Mouse (Mus musculus): ENCODE measurements around the gene Ltbp2. TPM values are rescaled to one million over a fixed set of nuclear protein-coding genes. Genes with fewer than 3 reads are reported as not detected.
A peak's percentile ranks its signal among the peaks of the same experiment; 100 is the strongest.

Ltbp2 gene
- total and polyA plus RNA-seq, 2 experiments from 2014 or later = 1.1 to 8.1 TPM

DNA sequence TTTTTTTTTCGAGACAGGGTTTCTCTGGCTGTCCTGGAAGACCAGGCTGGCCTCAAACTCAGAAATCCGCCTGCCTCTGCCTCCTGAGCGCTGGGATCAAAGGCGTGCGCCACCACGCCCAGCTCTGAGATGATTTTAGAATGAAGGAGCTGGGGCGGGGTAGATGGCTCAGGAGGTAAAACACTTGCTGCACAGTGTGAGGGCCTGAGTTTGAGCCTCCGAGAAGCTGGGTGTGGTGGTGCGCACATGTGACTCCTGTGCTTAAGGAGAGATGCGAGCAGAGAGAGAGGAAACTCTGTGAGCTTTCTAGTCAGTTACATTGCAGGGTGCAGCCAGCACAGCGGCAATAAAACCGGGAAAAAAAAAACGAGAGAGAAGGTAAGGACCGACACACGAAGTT is 110.8 kb downstream of the Ltbp2 start:
- Histone ChIP-seq H3K4me3 (ENCODE audit: low read depth, low read length) (no peak overlapping the region), H3K27me3 (ENCODE audit: control insufficient read depth, insufficient read depth, low read length) (no peaks in the 10 kb centered on the region), H3K9me3 (replicated peaks; ENCODE audit: control insufficient read depth, low read length) (no peaks in the 10 kb centered on the region), H3K4me1 (ENCODE audit: control insufficient read depth, insufficient read depth) (peaks cover 12% of the 10 kb centered on the region; the same call in 1 of the 2 replicates), H3K4me2 (ENCODE audit: low read depth, low read length) (no peak overlapping the region), H3K36me3 (replicated peaks; ENCODE audit: control insufficient read depth, insufficient read depth, low read length) (peaks cover 34% of the 10 kb centered on the region), H3K27ac (ENCODE audit: low read depth) (no peak overlapping the region), H3K9ac (replicated peaks; ENCODE audit: low read depth, low read length) (no peak overlapping the region)
- DNase-seq (ENCODE audit: low spot score) (no peak), ATAC-seq (ENCODE audit: insufficient read depth, low read depth) (no peak)
- 90% methylated on average over 15 of the region's 15 CpGs for WGBS
- no peak for TF ChIP-seq CTCF (IDR thresholded peaks at IDR 0.05; ENCODE audit: low read depth)
- TF ChIP-seq EP300 (IDR thresholded peaks at IDR 0.05; ENCODE audit: low read depth) = no peak

DNA sequence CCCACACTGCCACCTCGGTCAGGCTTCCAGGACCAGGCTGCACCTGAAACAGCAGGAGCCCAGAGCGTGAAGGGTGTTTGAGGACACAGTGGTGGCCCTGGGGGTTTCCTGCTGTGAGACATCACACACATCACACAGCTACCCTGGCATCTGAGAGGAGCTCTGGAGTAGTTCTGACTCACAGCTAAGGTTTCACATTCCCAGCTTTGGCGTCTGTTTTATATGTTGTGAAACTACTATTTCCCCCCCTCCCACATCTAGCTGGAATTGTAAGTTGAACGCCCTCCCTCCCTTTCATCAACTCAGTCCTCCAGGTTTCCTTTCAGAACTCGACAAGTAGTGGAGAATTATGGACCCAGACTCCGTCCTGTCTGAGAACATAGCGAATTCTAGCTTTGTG is 111.6 kb downstream of the Ltbp2 start:
- H3K4me1 ChIP-seq (ENCODE audit: control insufficient read depth, insufficient read depth) = peaks cover 12% of the 10 kb centered on the region; the same call in 1 of the 2 replicates
- TF ChIP-seq EP300 (IDR thresholded peaks at IDR 0.05; ENCODE audit: low read depth) = no peak
- no peak for TF ChIP-seq CTCF (IDR thresholded peaks at IDR 0.05; ENCODE audit: low read depth)
- no peak overlapping the region for H3K4me3 ChIP-seq (ENCODE audit: low read depth, low read length)
- H3K9ac ChIP-seq (replicated peaks; ENCODE audit: low read depth, low read length) = no peak overlapping the region
- no peaks in the 10 kb centered on the region for H3K27me3 ChIP-seq (ENCODE audit: control insufficient read depth, insufficient read depth, low read length)
- WGBS = 73% methylated on average over 7 of the region's 7 CpGs
- H3K27ac ChIP-seq (ENCODE audit: low read depth) = no peak overlapping the region
- DNase-seq (ENCODE audit: low spot score) (no peak), ATAC-seq (ENCODE audit: insufficient read depth, low read depth) (no peak)
- no peaks in the 10 kb centered on the region for H3K9me3 ChIP-seq (replicated peaks; ENCODE audit: control insufficient read depth, low read length)
- no peak overlapping the region for H3K4me2 ChIP-seq (ENCODE audit: low read depth, low read length)
- peaks cover 36% of the 10 kb centered on the region for H3K36me3 ChIP-seq (replicated peaks; ENCODE audit: control insufficient read depth, insufficient read depth, low read length)

DNA sequence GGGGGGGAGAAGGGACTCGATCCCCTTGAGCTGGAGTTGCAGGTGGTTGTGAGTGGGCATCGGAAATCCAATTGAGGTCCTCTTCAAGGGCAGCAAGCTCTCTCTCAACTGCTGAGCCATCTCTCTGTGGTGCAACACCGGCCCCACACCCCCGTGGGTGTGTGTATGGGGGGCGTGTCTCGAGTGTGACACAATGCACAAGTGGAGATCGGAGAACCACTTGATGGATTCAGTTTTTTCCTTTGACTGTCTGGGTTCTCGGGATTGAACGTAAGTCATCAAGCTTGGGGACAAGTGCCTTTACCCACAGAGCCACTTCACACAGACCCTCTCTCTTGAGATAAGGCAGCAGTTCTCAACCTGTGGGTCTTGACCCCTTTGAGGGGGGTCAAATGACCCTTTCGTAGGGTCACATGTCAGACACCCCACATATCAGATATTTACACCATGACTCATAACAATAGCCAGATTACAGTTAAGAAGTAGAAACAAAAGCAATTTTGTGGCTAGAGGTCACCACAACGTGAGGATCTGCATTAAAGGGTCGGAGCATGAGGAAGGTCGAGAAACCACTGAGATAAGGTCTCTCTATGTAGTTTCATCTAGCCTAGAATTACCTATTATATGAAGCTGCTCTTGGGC is 112.6 kb downstream of the Ltbp2 start:
- Histone ChIP-seq H3K4me1 (ENCODE audit: control insufficient read depth, insufficient read depth) (peaks cover 12% of the 10 kb centered on the region; the same call in 1 of the 2 replicates), H3K4me3 (ENCODE audit: low read depth, low read length) (no peak overlapping the region), H3K36me3 (replicated peaks; ENCODE audit: control insufficient read depth, insufficient read depth, low read length) (peaks cover 46% of the 10 kb centered on the region), H3K27me3 (ENCODE audit: control insufficient read depth, insufficient read depth, low read length) (no peaks in the 10 kb centered on the region), H3K9ac (replicated peaks; ENCODE audit: low read depth, low read length) (no peak overlapping the region), H3K4me2 (ENCODE audit: low read depth, low read length) (no peak overlapping the region), H3K9me3 (replicated peaks; ENCODE audit: control insufficient read depth, low read length) (no peaks in the 10 kb centered on the region), H3K27ac (ENCODE audit: low read depth) (no peak overlapping the region)
- DNase-seq (ENCODE audit: low spot score) (no peak), ATAC-seq (ENCODE audit: insufficient read depth, low read depth) (no peak)
- WGBS = 63% methylated on average over 13 of the region's 13 CpGs
- TF ChIP-seq EP300 (IDR thresholded peaks at IDR 0.05; ENCODE audit: low read depth) = no peak
- TF ChIP-seq CTCF (IDR thresholded peaks at IDR 0.05; ENCODE audit: low read depth) = no peak

DNA sequence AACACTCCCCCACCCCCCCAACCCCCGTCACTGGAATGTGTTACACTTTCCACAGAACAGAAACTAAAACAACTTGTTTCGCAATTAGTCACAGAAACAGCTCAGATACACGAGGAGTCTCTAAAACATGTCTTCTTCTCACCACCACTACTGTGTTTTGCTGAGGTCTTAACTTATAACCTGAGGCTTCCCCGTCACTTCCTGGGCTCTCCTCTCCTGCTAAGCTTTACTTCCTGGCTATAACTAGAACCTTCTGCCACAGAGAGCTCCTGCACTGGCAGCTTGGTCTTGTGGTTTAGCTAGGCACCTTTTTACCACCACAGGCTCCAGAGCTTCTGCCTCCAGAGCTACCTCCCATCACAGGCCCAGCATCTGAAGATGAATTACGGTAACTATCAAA is 113.8 kb downstream of the Ltbp2 start:
- peaks cover 12% of the 10 kb centered on the region; the same call in 1 of the 2 replicates for H3K4me1 ChIP-seq (ENCODE audit: control insufficient read depth, insufficient read depth)
- ATAC-seq (ENCODE audit: insufficient read depth, low read depth) (no peak), DNase-seq (ENCODE audit: low spot score) (no peak)
- no peaks in the 10 kb centered on the region for H3K27me3 ChIP-seq (ENCODE audit: control insufficient read depth, insufficient read depth, low read length)
- no peak overlapping the region for H3K27ac ChIP-seq (ENCODE audit: low read depth)
- H3K4me2 ChIP-seq (ENCODE audit: low read depth, low read length) = no peak overlapping the region
- no peak overlapping the region for H3K4me3 ChIP-seq (ENCODE audit: low read depth, low read length)
- H3K36me3 ChIP-seq (replicated peaks; ENCODE audit: control insufficient read depth, insufficient read depth, low read length) = peaks cover 53% of the 10 kb centered on the region
- 84% methylated on average over 5 of the region's 5 CpGs for WGBS
- no peaks in the 10 kb centered on the region for H3K9me3 ChIP-seq (replicated peaks; ENCODE audit: control insufficient read depth, low read length)
- TF ChIP-seq CTCF (IDR thresholded peaks at IDR 0.05; ENCODE audit: low read depth) (no peak), EP300 (IDR thresholded peaks at IDR 0.05; ENCODE audit: low read depth) (no peak)
- H3K9ac ChIP-seq (replicated peaks; ENCODE audit: low read depth, low read length) = no peak overlapping the region

DNA sequence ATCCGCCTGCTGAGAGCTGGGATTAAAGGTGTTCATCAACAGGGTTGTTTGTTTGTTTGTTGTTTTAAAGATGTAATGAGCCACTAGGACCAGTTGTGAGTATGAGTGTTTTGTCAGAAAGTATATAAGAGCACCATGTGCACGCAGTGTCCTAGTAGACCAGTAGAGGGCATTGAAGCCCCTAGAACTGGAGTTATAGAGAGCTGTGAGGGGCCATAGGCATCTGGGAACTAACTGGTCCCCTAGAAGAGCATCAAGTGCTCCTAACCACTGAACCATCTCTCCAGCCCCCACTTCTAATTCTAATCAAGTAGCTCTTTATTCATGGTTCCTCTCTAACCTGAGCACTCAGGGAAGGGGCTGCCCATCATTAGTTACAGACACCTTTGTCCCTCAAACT is 117.3 kb downstream of the Ltbp2 start:
- Histone ChIP-seq H3K27me3 (ENCODE audit: control insufficient read depth, insufficient read depth, low read length) (no peaks in the 10 kb centered on the region), H3K4me1 (ENCODE audit: control insufficient read depth, insufficient read depth) (peaks cover 6% of the 10 kb centered on the region; the same call in 1 of the 2 replicates), H3K9me3 (replicated peaks; ENCODE audit: control insufficient read depth, low read length) (no peaks in the 10 kb centered on the region), H3K9ac (replicated peaks; ENCODE audit: low read depth, low read length) (no peak overlapping the region), H3K27ac (ENCODE audit: low read depth) (no peak overlapping the region), H3K4me3 (ENCODE audit: low read depth, low read length) (no peak overlapping the region), H3K4me2 (ENCODE audit: low read depth, low read length) (no peak overlapping the region), H3K36me3 (replicated peaks; ENCODE audit: control insufficient read depth, insufficient read depth, low read length) (peaks cover 57% of the 10 kb centered on the region)
- WGBS = 81% methylated on average over 2 of the region's 2 CpGs
- no peak for ATAC-seq (ENCODE audit: insufficient read depth, low read depth)
- TF ChIP-seq EP300 (IDR thresholded peaks at IDR 0.05; ENCODE audit: low read depth) (no peak), CTCF (IDR thresholded peaks at IDR 0.05; ENCODE audit: low read depth) (peak; percentile 42)
- no peak for DNase-seq (ENCODE audit: low spot score)

DNA sequence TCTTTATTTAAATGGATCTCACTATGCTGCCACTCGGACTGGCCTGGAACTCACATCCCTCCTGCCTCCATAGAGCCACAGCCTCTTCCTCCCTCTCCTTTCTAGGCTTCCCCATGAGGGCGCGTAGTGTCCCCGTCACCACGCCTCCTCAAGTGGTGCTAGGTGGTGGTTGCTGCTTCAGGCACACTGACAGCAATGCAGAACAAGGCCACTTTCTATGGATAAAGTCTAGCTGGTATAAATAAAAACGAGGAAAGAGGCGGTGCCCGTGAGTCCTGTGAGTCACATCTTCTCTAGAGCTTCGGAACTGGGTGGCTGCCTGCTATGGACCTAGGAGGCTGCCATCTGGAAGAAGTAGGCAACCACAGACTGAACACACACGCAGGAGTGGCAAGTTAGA is 120.3 kb downstream of the Ltbp2 start:
- DNase-seq (ENCODE audit: low spot score) (no peak), ATAC-seq (ENCODE audit: insufficient read depth, low read depth) (no peak)
- H3K4me2 ChIP-seq (ENCODE audit: low read depth, low read length) = no peak overlapping the region
- TF ChIP-seq CTCF (IDR thresholded peaks at IDR 0.05; ENCODE audit: low read depth) (no peak), EP300 (IDR thresholded peaks at IDR 0.05; ENCODE audit: low read depth) (no peak)
- WGBS = 88% methylated on average over 10 of the region's 10 CpGs
- no peak overlapping the region for H3K9ac ChIP-seq (replicated peaks; ENCODE audit: low read depth, low read length)
- H3K36me3 ChIP-seq (replicated peaks; ENCODE audit: control insufficient read depth, insufficient read depth, low read length) = peaks cover 42% of the 10 kb centered on the region
- no peaks in the 10 kb centered on the region for H3K27me3 ChIP-seq (ENCODE audit: control insufficient read depth, insufficient read depth, low read length)
- H3K4me3 ChIP-seq (ENCODE audit: low read depth, low read length) = no peak overlapping the region
- H3K27ac ChIP-seq (ENCODE audit: low read depth) = no peak overlapping the region
- H3K9me3 ChIP-seq (replicated peaks; ENCODE audit: control insufficient read depth, low read length) = no peaks in the 10 kb centered on the region
- H3K4me1 ChIP-seq (ENCODE audit: control insufficient read depth, insufficient read depth) = no peaks in the 10 kb centered on the region
